Mouse (Mus musculus): ENCODE measurements around the gene Traf7. TPM values are rescaled to one million over a fixed set of nuclear protein-coding genes. Genes with fewer than 3 reads are reported as not detected.

Traf7 gene
- total RNA-seq, 2 experiments from 2014 or later: 84.8 to 143 TPM

GRCm38 (mm10) chr17:24514270-24515257 lies 13.2 kb downstream of the Traf7 start:
- no peak for ATAC-seq (replicated peaks; ENCODE audit: low FRiP score, low TSS enrichment, poor library complexity, severe bottlenecking)

DNA sequence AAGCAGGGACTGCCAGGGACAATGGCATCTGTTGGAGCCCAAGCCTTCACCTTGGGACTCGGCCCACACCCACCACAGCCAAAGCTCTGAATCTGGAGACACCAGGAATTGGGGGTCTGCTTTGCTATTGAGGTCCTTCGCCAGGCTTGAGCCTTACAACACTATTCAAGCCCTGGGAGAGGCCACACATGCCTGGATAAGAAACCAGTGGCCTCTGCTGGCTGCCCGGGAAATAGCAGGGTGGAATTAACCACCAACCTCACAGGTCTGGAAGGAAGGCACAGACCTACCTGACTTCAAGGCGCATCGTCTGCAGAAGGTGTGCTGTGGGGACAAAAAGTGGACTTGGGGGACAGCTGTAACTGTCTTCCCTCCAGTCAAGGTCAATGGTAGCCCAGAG lies 14.1 kb downstream of the Traf7 start:
- peak; percentile 58 for ATAC-seq (replicated peaks; ENCODE audit: low FRiP score, low TSS enrichment, poor library complexity, severe bottlenecking)

- no peak for ATAC-seq (replicated peaks; ENCODE audit: low FRiP score, low TSS enrichment, poor library complexity, severe bottlenecking)
These were observed 19.8 kb downstream of the Traf7 start for GRCm38 (mm10) chr17:24507806-24508460.

DNA sequence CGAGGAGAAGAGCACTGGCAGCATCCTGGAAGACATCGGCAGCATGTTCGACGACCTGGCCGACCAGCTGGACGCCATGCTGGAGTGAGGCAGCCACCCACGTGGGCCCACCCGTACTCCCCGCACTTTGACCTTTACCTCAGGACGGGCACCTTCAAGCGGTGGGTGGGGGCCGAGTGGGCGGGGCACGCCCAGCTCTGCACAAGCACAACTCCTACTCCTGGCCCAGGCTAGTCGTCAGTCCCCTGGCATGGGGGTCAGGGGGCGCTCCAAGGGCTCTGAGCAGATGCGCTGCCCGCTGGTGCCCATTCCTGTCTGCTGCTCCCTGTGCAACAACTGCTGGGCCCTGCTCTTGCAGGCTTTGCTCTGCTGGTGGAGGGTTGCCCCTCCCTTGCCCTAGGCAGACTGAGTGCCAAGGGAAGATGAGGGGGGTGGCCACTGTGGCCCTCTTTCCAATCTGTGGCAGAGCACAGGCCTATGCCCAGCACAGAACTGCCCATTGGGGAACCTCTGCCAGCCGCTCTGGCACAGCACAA lies 20.5 kb downstream of the Traf7 start:
- ATAC-seq (replicated peaks; ENCODE audit: low FRiP score, low TSS enrichment, poor library complexity, severe bottlenecking): no peak

DNA sequence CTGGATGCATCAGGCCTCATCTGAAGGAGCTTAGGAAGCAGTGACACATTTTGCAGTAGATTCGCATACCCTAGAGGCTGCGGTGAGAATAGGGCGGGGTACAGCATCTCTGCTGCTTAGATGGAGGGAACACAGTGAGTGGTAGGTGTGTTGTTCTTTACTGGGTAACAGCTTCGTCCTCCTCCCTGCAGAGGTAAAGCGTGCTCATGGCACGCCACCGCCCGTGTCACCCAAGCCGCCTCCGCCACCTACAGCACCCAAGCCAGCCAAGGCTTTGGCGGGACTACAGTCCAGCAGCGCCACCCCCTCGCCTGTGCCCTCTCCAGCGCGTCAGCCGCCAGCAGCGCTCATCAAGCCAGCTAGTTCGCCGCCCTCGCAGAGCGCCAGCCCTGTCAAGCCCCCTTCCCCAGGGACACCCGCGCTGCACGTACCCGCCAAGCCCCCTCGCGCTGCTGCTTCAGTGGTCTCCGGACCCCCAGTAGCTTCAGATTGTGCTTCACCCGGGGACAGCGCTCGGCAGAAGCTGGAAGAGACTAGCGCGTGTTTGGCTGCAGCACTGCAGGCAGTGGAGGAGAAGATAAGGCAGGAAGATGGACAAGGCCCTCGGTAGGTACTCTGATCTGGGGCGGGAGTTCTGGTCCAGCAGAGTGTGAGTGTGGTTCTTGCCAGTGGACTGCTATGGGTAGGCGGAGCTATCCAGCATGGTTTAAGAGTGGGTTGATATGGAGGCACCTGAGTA lies 21.2 kb downstream of the Traf7 start:
- ATAC-seq (replicated peaks; ENCODE audit: low FRiP score, low TSS enrichment, poor library complexity, severe bottlenecking): no peak

DNA sequence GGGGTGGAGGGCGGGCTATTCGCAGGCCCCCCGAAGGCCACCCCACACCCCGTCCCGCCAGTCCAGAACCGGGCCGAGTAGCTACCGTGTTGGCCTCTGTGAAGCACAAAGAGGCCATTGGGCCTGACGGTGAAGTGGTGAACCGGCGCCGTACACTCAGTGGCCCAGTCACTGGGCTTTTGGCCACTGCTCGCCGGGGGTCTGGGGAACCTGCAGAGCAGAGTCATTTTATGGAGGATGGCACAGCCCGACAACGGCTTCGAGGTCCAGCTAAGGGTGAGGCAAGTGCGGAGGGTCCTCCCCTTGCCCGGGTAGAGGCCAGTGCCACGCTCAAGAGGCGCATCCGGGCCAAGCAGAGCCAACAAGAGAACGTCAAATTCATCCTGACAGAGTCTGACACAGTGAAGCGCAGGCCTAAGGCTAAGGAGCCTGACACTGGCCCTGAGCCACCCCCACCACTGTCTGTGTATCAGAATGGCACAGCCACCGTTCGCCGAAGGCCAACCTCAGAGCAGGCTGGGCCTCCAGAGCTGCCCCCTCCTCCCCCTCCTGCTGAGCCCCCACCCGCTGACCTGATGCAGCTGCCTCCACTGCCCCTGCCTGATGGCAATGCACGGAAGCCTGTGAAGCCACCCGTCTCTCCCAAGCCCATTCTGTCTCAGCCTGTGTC lies 22.3 kb downstream of the Traf7 start:
- no peak for ATAC-seq (replicated peaks; ENCODE audit: low FRiP score, low TSS enrichment, poor library complexity, severe bottlenecking)

- ATAC-seq (replicated peaks; ENCODE audit: low FRiP score, low TSS enrichment, poor library complexity, severe bottlenecking): no peak
These were observed 23.7 kb downstream of the Traf7 start for GRCm38 (mm10) chr17:24504085-24504484.

DNA sequence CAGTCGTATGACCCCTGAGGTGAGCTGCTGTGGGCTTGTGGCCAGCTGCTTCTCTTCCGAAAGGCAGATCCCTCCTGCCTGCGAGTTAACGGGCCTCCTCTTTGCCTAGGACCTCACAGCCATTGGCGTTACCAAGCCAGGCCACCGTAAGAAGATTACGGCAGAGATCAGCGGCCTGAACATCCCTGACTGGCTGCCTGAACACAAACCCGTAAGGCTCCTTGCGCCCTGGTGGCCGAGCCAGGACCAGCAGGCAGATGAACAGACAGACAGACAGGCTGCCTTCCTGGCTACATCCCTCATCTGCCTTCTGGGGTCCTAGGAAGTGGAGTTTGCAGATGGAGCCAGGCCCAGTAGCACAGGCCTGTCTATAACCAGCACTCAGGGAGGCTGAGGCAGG lies 25.5 kb downstream of the Traf7 start:
- ATAC-seq (replicated peaks; ENCODE audit: low FRiP score, low TSS enrichment, poor library complexity, severe bottlenecking): peak; percentile 45; the same call in 1 of the 2 replicates

DNA sequence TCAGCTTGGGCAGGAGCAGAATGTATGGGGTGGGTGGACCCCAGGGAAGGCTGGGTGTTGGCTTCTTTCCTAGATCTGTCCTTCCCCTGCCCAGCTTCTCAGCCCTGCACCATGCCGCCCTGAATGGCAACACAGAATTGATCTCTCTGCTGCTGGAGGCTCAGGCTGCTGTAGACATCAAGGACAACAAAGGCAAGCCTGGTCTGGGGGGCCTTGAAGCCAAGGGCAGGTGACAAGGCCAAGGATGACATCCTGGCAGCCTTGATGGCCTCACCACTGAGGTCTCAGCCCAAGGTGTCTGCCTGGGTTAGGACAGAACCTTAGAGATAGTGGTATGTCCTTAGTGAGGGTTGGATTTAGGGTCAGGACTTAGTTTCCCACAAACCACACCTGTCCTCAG lies 31.7 kb downstream of the Traf7 start:
- no peak for ATAC-seq (replicated peaks; ENCODE audit: low FRiP score, low TSS enrichment, poor library complexity, severe bottlenecking)

GRCm38 (mm10) chr17:24495443-24495842 lies 32.3 kb downstream of the Traf7 start:
- ATAC-seq (replicated peaks; ENCODE audit: low FRiP score, low TSS enrichment, poor library complexity, severe bottlenecking): no peak

DNA sequence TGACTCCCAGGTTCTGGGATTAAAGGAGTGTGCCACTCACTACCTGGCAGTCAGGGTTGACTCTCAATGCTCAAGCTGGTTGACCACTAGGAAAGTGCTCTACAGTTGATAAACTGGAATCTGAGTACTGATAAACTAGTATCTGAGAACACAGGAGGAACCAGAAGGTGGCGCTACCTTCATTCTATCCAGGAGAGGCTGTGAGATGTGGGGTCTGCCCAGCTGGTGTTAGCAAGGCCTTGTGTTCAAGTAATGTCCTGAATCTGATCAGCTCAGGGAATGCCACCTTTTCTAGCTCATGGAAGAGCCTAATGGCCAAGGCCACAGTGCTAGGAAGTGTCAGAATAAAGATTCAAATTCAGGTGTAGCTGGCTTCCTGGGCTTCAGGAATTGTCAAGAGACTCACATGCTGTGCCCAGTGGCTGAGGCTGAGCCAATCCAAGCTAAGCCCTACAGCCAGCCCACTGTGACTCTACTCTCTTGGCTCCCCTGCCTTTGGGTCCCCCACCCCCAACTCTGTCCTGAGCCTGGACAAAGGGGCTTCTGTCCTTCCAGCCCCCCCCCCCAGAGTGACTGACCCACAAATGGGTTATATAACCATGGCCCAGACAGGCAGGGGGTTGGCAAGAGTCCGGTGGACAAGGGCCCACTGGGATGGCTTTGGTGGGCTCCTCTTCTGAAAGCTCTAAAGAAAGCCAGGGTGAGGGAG lies 33.0 kb downstream of the Traf7 start:
- peak; percentile 62 for ATAC-seq (replicated peaks; ENCODE audit: low FRiP score, low TSS enrichment, poor library complexity, severe bottlenecking)

GRCm38 (mm10) chr17:24490399-24490798 lies 37.3 kb downstream of the Traf7 start:
- no peak for ATAC-seq (replicated peaks; ENCODE audit: low FRiP score, low TSS enrichment, poor library complexity, severe bottlenecking)

- no peak for ATAC-seq (replicated peaks; ENCODE audit: low FRiP score, low TSS enrichment, poor library complexity, severe bottlenecking)
These were observed 38.3 kb downstream of the Traf7 start for GRCm38 (mm10) chr17:24489265-24490030.

DNA sequence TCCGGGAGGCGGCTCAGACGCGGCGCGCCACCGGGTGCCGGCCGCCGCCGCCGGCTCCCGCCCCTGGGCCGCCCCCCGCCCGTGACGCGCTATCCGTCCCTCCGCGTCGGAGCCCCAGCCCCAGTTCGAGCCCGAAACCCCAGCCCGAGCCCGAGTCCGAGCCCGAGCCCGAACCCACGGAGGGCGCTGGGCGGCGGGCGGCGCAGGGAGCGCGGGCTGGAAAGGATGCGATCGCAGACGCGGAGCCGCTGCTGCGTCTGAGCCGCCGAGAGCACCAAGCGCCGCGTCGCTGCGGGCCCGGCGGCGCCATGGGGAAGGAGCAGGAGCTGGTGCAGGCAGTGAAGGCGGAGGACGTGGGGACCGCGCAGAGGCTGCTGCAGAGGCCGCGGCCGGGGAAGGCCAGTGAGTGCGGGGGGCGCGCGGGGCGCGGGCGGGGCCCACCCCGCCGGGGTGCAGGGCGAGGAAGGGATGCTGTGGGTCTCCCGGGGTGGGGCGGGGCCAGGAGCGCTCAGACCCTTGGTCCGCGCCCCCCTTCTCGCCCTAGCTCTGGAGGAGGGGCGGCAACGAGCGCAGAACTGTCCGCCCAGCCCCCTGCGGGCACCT lies 39.0 kb downstream of the Traf7 start:
- no peak for ATAC-seq (replicated peaks; ENCODE audit: low FRiP score, low TSS enrichment, poor library complexity, severe bottlenecking)

DNA sequence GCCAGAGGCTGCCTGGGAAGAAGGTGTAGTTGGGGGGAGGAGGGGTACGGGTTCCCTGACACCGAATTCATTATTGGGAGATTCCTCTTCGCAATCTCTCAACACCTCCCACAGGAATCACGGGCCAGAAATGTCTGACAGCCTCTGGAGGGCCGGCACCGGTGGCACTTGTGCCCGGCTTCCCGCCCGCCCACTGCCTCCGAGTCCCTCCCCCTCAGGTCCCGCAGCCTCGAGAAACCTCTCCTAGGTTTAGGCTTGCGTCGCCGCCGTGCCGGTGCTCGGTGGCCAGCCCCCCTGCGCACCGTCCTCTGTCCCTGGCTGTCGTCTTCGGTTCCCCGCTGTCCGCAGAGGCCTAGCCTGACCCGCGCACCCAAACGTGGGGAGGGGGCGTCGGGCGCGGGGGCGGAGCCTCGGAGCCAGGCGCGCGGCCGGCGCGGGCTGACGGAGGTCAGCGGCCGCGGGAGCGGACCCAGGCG lies 39.5 kb downstream of the Traf7 start, which contains the start of gene Caskin1:
Caskin1 (plus strand) TSS at position 416 of the 476 bp plus-strand sequence.
- ATAC-seq (replicated peaks; ENCODE audit: low FRiP score, low TSS enrichment, poor library complexity, severe bottlenecking): no peak

DNA sequence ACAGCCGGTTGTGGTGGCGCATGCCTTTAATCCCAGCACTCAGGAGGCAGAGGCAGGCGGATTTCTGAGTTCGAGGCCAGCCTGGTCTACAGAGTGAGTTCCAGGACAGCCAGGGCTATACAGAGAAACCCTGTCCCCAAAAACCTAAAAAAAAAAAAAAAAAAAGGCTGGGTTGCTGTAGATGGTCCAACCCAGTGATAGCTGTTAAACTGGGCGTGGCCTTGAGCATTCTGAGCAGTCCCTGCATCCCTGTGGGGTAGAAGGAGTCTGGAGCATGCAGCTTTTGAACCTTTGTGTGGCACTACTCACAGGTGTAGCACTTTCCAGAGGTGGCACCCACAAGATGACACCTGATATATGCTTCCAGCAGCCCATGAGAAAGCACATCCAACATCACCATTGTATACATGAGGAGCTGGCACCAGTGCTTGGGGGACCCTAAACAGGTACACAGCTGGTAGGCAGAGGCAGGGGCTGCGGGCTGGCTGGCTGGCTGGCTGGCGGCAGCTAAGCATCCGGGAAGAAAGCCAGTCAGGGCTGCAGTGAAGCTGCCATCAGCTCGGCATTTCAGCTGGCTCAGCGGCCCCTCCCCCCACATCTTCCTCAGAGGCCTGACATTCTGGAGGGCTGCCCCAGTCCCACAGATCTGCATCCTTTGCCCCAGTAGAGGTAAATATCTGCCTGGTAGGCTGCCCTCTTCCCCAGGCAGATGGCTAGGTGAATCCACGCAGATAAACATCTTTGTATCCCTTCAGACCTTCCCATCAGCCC lies 42.5 kb downstream of the Traf7 start:
- no peak for ATAC-seq (replicated peaks; ENCODE audit: low FRiP score, low TSS enrichment, poor library complexity, severe bottlenecking)

DNA sequence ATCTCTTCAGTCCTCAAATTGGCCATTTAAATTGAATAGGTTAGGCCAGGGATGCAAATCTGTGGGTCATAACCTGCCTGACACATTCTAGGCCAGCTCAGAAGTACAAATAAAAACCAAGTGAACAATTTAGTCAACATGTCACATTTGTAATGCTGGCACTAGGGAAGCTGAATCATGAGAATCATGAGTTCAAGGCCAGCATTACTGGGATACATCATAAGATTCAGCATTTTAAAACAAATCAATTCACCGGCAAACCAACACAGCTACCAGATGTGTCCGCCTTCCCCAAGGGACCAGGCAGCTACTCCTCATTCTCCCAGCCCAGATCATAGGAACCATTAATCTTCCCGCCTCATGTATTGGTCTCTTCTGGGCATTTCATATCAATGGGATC lies 44.2 kb downstream of the Traf7 start:
- no peak for ATAC-seq (replicated peaks; ENCODE audit: low FRiP score, low TSS enrichment, poor library complexity, severe bottlenecking)
